Comparison of ENCODE assay signal across 27 mouse cellular contexts in the genomic region with DNA sequence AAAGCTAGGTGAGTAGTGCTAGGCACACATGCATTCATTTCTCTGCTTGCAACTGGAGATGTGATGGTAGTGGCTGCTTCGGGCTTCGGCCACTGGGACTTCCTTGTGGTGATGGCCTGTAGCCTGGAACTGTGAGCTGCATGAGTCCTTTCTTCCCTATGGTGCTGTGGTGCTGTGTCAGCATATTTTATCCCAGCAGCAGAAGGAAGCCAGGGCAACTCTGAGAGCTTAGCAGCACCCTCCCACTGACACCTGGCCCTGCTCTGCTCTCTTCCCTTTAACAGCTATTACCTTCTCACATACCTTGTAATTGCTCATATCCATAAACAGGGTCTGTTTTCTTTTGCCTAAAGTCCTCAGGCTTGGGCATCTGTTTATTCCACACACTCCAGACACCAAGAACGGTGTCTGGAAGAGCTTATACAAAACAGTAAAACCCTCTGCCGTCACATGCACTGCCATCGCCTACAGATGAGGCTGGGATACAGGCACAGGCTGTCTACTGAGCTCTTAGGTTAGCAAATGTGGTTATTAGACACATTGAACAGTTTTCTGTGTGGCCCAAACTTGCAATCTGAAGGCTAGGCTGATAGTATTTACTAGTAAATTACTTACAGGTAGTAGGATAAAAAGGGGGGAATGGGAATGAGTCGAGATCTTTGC.
A peak's percentile ranks its signal among the peaks of the same experiment; 100 is the strongest.
DNase-seq lines count a peak whose midpoint lies in the region; ATAC-seq and TF ChIP-seq lines count a peak whose summit lies in the region.
"Had no signal": no experiment of that assay in that cellular context is flagged by ENCODE, and none has a peak within 500 bp of the region (broad histone marks: within the 10 kb centered on the region; RNA-seq: fewer than 3 reads in every experiment).

No protein-coding gene starts in this region.

- 93% methylated on average over 6 of the region's 6 CpGs for WGBS in midbrain, embryonic 11.5 days
- 94% methylated on average over 6 of the region's 6 CpGs for WGBS in midbrain, embryonic 14.5 days
- 96% methylated on average over 6 of the region's 6 CpGs for WGBS in kidney, adult 2 months
- 81% methylated on average over 6 of the region's 6 CpGs for WGBS in forebrain, postnatal 0 days

- no peaks in the 10 kb centered on the region; the same call in 1 of the 2 replicates for H3K36me3 ChIP-seq in midbrain, embryonic 11.5 days (ENCODE audit: control insufficient read depth, insufficient read depth, low read length)
- no peaks in the 10 kb centered on the region for H3K36me3 ChIP-seq in midbrain, embryonic 14.5 days (ENCODE audit: control insufficient read depth, insufficient read depth, low read length)
- no peaks in the 10 kb centered on the region for H3K36me3 ChIP-seq in kidney, adult 2 months (ENCODE audit: control insufficient read depth, insufficient read depth, low read length)
- H3K36me3 ChIP-seq in forebrain, postnatal 0 days (ENCODE audit: insufficient read depth) = no peaks in the 10 kb centered on the region
- H3K36me3 ChIP-seq: embryonic facial prominence, embryonic 13.5 days; intestine, embryonic 15.5 days had no signal

- no peak overlapping the region for H3K4me2 ChIP-seq in midbrain, embryonic 11.5 days
- no peak overlapping the region for H3K4me2 ChIP-seq in midbrain, embryonic 14.5 days (ENCODE audit: low read length)
- no peak overlapping the region for H3K4me2 ChIP-seq in forebrain, postnatal 0 days (ENCODE audit: low read depth)
- H3K4me2 ChIP-seq: embryonic facial prominence, embryonic 13.5 days; heart, embryonic 12.5 days; heart, embryonic 15.5 days; hindbrain, embryonic 13.5 days; intestine, embryonic 15.5 days had no signal

- H3K27me3 ChIP-seq in midbrain, embryonic 11.5 days (ENCODE audit: control insufficient read depth, insufficient read depth, low read length) = no peaks in the 10 kb centered on the region
- no peaks in the 10 kb centered on the region for H3K27me3 ChIP-seq in midbrain, embryonic 14.5 days (ENCODE audit: control insufficient read depth, insufficient read depth, low read length)
- no peaks in the 10 kb centered on the region for H3K27me3 ChIP-seq in kidney, adult 2 months (replicated peaks; ENCODE audit: control insufficient read depth, insufficient read depth, low read length)
- no peaks in the 10 kb centered on the region for H3K27me3 ChIP-seq in forebrain, postnatal 0 days (ENCODE audit: insufficient read depth, low read length)
- H3K27me3 ChIP-seq: embryonic facial prominence, embryonic 13.5 days; heart, embryonic 12.5 days; heart, embryonic 15.5 days; hindbrain, embryonic 13.5 days; intestine, embryonic 15.5 days; Patski had no signal

- 0 out of 2 replicates have a peak, but pooled peaks cover 3% of the 10 kb centered on the region for H3K9me3 ChIP-seq in midbrain, embryonic 11.5 days (ENCODE audit: control insufficient read depth, low read length)
- no peaks in the 10 kb centered on the region for H3K9me3 ChIP-seq in midbrain, embryonic 14.5 days (ENCODE audit: control insufficient read depth, low read length)
- H3K9me3 ChIP-seq in forebrain, postnatal 0 days (ENCODE audit: low read length) = no peaks in the 10 kb centered on the region
- H3K9me3 ChIP-seq: intestine, embryonic 15.5 days had no signal

- TF ChIP-seq CTCF in layer of hippocampus, adult 2 months (conservative IDR thresholded peaks at IDR 0.05) = no peak
- no peak for TF ChIP-seq CTCF in kidney, adult 2 months (conservative IDR thresholded peaks at IDR 0.05; ENCODE audit: insufficient read depth, insufficient read length, low read depth, low read length)
- no peak for TF ChIP-seq CTCF in forebrain, postnatal 0 days (IDR thresholded peaks at IDR 0.05; ENCODE audit: low read depth)

- no peak for DNase-seq in layer of hippocampus, adult 2 months (ENCODE audit: low spot score in 2 of 2)
- DNase-seq in layer of hippocampus, postnatal 14 days (ENCODE audit: low spot score in 2 of 2) = no peak
- DNase-seq in midbrain, embryonic 11.5 days (ENCODE audit: low spot score, missing footprints) = peak; percentile 60
- no peak for DNase-seq in midbrain, embryonic 14.5 days
- DNase-seq in brain, adult 2 months (ENCODE audit: low read depth, low spot score) = peak; percentile 64
- no peak for DNase-seq in kidney, adult 2 months
- no peak for DNase-seq in forebrain, postnatal 0 days
- DNase-seq: adrenal gland, postnatal 10 days; B cell, adult 2 months; cerebellum, adult 11 months; cerebellum, adult 9-11 months; embryo, embryonic 11 days; gastrocnemius, adult 2 months; gastrocnemius, postnatal 14 days; heart, adult 11 months; heart, postnatal 10 days; heart, postnatal 36 days had no signal

- no peak for ATAC-seq in midbrain, embryonic 11.5 days (ENCODE audit: low FRiP score)
- no peak for ATAC-seq in midbrain, embryonic 14.5 days (ENCODE audit: low FRiP score, low TSS enrichment)
- no peak for ATAC-seq in forebrain, postnatal 0 days
- ATAC-seq: forebrain, embryonic 14.5 days; hindbrain, embryonic 16.5 days; intestine, embryonic 15.5 days; Patski had no signal

- TF ChIP-seq POLR2A in kidney, adult 2 months (IDR thresholded peaks at IDR 0.05; ENCODE audit: low read depth, low read length) = no peak

- peak overlapping the region; percentile 67 for H3K27ac ChIP-seq in layer of hippocampus, adult 2 months
- H3K27ac ChIP-seq in midbrain, embryonic 11.5 days (ENCODE audit: low read depth, low read length) = no peak overlapping the region
- no peak overlapping the region for H3K27ac ChIP-seq in midbrain, embryonic 14.5 days (replicated peaks; ENCODE audit: low read depth, low read length)
- no peak overlapping the region for H3K27ac ChIP-seq in kidney, adult 2 months (ENCODE audit: insufficient read depth, low read depth, low read length)
- no peak overlapping the region for H3K27ac ChIP-seq in forebrain, postnatal 0 days (ENCODE audit: low read depth, low read length)
- H3K27ac ChIP-seq: embryonic facial prominence, embryonic 10.5 days; embryonic facial prominence, embryonic 13.5 days; gastrocnemius, adult 2 months; heart, embryonic 15.5 days; hindbrain, embryonic 10.5 days; hindbrain, embryonic 13.5 days; intestine, embryonic 15.5 days had no signal

- no peak overlapping the region for H3K4me3 ChIP-seq in layer of hippocampus, adult 2 months
- no peak overlapping the region for H3K4me3 ChIP-seq in midbrain, embryonic 11.5 days (ENCODE audit: low read depth, low read length)
- H3K4me3 ChIP-seq in midbrain, embryonic 14.5 days (replicated peaks; ENCODE audit: low read depth, low read length) = no peak overlapping the region
- H3K4me3 ChIP-seq in kidney, adult 2 months (ENCODE audit: insufficient read depth, low read depth, low read length) = no peak overlapping the region
- H3K4me3 ChIP-seq in forebrain, postnatal 0 days (ENCODE audit: low read depth, low read length) = no peak overlapping the region
- H3K4me3 ChIP-seq: embryonic facial prominence, embryonic 10.5 days; embryonic facial prominence, embryonic 13.5 days; gastrocnemius, adult 2 months; heart, embryonic 12.5 days; heart, embryonic 15.5 days; hindbrain, embryonic 10.5 days; hindbrain, embryonic 13.5 days; intestine, embryonic 15.5 days had no signal

- H3K4me1 ChIP-seq in midbrain, embryonic 11.5 days (ENCODE audit: control insufficient read depth, insufficient read depth, low read length) = no peaks in the 10 kb centered on the region
- H3K4me1 ChIP-seq in midbrain, embryonic 14.5 days (ENCODE audit: control insufficient read depth, insufficient read depth, low read length) = no peaks in the 10 kb centered on the region
- H3K4me1 ChIP-seq in kidney, adult 2 months (ENCODE audit: control insufficient read depth, insufficient read depth, low read length) = no peaks in the 10 kb centered on the region
- no peaks in the 10 kb centered on the region for H3K4me1 ChIP-seq in forebrain, postnatal 0 days (ENCODE audit: insufficient read depth)
- H3K4me1 ChIP-seq: intestine, embryonic 15.5 days had no signal

- no peak overlapping the region for H3K9ac ChIP-seq in midbrain, embryonic 11.5 days (ENCODE audit: low read length)
- no peak overlapping the region for H3K9ac ChIP-seq in midbrain, embryonic 14.5 days (replicated peaks; ENCODE audit: low read length)
- no peak overlapping the region for H3K9ac ChIP-seq in forebrain, postnatal 0 days
- H3K9ac ChIP-seq: embryonic facial prominence, embryonic 13.5 days; heart, embryonic 12.5 days; heart, embryonic 15.5 days; hindbrain, embryonic 13.5 days; intestine, embryonic 15.5 days had no signal

Comparison
In these comparisons a context has a peak if more than half of its experiments do, and no peak if none do; other contexts are left out.
1. DNase-seq: peak in midbrain, embryonic 11.5 days (single experiment) and brain, adult 2 months (single experiment); none in layer of hippocampus, adult 2 months (0 of 2), layer of hippocampus, postnatal 14 days (0 of 2), midbrain, embryonic 14.5 days (single experiment), kidney, adult 2 months (single experiment) and forebrain, postnatal 0 days (single experiment).